Mouse (Mus musculus) erythroblast, embryonic 14.5 days (primary cell): Measurements from ENCODE around the gene Gpr35. TPM values are rescaled to one million over a fixed set of nuclear protein-coding genes. Genes with fewer than 3 reads are reported as not detected.

Experiments used
- H3K27me3 ChIP-seq: 2 replicates; pipeline ENCODE4 v1.6.1; 2012; ENCODE audit warnings: inconsistent platforms; ENCODE audit not compliant: control insufficient read depth
- H3K36me3 ChIP-seq: 2 replicates; pipeline ENCODE4 v1.6.1; 2012; ENCODE audit warnings: mild to moderate bottlenecking, inconsistent platforms; ENCODE audit not compliant: control insufficient read depth
- H3K4me1 ChIP-seq: 2 replicates; pipeline ENCODE4 v1.6.1; 2012; ENCODE audit warnings: inconsistent platforms; ENCODE audit not compliant: control insufficient read depth
- H3K4me3 ChIP-seq: replicated peaks from 2 replicates; pipeline ENCODE3; 2012; ENCODE audit warnings: moderate library complexity, mild to moderate bottlenecking, inconsistent platforms
- H3K9me3 ChIP-seq: 2 replicates; pipeline ENCODE4 v1.6.1; 2012; ENCODE audit warnings: low read length, inconsistent platforms, mixed read lengths; ENCODE audit not compliant: control insufficient read depth
- GATA1 ChIP-seq: IDR thresholded peaks from 2 replicates; pipeline ENCODE4 v1.6.1; 2012; ENCODE audit warnings: low read length, inconsistent platforms, mixed read lengths
- TAL1 ChIP-seq: IDR thresholded peaks from 3 replicates; pipeline ENCODE4 v1.6.1; 2012; ENCODE audit warnings: low read length, inconsistent platforms, mixed read lengths
- polyA plus RNA-seq: library from polyadenylated mRNA; stranded (reverse); fragments of >175 nt; gene quantifications from 2 replicates; pipeline ENCODE4 v1.2.3, GENCODE M21; 2012

Gene Gpr35
- polyA plus RNA-seq, 1 experiment, result 0.01 TPM

DNA sequence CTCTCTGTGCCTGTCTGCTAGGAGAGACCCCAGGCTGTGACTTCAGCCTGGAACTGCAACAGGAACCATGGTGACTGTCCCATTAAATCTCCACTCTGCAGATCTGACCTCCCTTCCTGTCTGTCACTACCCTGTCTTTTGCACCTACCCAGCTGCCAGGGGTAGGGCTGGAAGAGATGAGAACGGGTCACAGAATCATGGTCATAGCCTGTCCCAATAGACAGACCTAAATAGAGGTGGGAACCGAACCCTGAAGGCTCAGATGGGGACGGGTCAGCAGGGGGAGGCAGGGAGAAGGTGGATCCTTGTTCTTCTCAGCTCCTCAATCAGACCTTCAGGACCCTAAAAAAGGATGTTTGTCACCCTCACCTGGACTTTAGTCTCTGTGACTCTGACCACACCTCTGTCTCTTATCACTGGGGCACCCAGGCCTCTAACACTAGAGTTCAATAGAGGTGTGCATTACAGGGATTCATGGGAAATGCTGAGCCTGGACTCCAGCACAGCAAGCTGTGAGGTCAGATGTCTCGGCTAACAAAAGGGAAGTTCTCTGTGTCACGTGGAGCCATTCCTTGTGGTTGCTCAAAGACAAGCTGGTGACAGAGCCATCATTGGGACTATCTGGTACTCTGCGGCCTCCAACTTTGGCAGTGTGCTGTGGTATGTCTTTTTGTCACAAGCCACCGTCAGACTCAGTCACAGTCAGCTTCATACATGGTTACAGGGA lies 30.0 kb upstream of the Gpr35 start:
- H3K27me3 ChIP-seq, result 0 out of 2 replicates have a peak, but pooled peaks cover 3% of the 10 kb centered on the region
- H3K36me3 ChIP-seq, result peaks cover 49% of the 10 kb centered on the region
- TF ChIP-seq TAL1, result no peak
- TF ChIP-seq GATA1, result no peak
- no peak overlapping the region for H3K4me3 ChIP-seq
- H3K9me3 ChIP-seq, result peaks cover 2% of the 10 kb centered on the region; the same call in 1 of the 2 replicates
- peaks cover 5% of the 10 kb centered on the region; the same call in 1 of the 2 replicates for H3K4me1 ChIP-seq

DNA sequence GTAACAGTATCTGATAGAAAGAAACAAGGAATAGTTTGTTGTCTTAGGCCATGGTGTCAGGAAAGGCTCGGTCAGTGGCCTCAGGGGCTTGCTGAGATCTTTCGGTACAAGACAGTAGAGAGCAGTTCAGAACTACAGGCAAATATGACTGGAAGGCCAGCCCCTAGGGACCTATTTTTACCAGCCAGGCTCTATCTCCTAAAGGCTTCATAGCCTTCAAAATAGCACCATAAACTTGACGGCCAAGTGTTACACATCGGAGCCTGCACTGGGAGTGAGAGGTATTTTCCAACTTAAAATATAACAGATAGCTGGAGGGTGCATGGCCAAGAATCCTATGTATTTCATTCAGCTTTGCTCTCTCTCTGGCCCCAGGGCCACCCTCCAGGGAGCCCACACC lies 29.2 kb upstream of the Gpr35 start:
- no peak overlapping the region for H3K4me3 ChIP-seq
- H3K27me3 ChIP-seq, result 0 out of 2 replicates have a peak, but pooled peaks cover 3% of the 10 kb centered on the region
- TF ChIP-seq GATA1, result no peak
- TF ChIP-seq TAL1, result no peak
- peaks cover 5% of the 10 kb centered on the region; the same call in 1 of the 2 replicates for H3K4me1 ChIP-seq
- peaks cover 40% of the 10 kb centered on the region for H3K36me3 ChIP-seq
- H3K9me3 ChIP-seq, result peaks cover 2% of the 10 kb centered on the region; the same call in 1 of the 2 replicates

DNA sequence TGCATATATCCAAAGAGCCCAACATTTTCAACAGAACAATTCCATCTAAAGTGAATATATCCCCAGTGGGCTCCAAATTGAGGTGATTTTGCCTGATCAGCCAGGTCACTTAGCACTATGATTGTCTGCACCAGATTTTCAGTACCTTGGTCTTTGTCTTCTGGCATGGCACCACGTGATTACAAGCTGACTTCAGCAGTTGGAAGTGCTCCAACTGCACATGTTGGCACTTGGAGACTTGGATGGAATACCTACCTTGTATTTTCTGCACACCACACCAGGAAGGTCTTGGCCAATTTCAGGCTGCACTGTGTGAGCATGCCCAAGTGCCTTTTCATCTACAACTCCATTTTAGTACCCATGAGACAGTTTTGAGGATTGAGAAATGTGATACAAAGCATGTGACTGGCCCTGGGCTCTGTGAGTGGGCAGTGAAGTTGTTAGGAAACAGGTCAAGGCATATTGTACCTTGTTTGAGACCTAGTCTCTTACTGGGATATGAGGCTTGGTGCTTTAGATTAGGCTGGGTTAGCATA lies 20.4 kb upstream of the Gpr35 start:
- Histone ChIP-seq H3K4me3 (no peak overlapping the region), H3K9me3 (no peaks in the 10 kb centered on the region), H3K4me1 (peaks cover 19% of the 10 kb centered on the region), H3K27me3 (no peaks in the 10 kb centered on the region), H3K36me3 (no peaks in the 10 kb centered on the region)
- TF ChIP-seq GATA1 (no peak), TAL1 (no peak)

DNA sequence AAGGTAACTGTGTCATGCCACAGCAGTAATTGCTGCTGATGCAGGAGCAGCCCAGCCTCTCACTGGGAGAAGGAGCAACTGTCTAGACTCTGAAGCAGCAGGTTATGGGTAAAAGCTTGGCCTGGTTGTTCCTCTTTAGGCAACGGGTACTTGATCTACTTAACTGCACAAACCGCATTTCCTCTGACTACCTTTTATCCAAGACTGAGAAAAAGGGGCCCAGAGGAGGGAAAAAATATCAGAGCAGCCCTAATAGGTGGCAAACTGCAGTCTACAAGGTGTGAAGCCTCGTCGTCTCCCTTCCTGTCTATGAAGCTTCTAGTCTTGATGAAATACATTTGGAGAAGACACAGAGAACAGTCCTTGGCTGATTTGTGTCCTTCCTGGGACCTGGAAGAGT lies 17.1 kb upstream of the Gpr35 start:
- no peaks in the 10 kb centered on the region for H3K9me3 ChIP-seq
- TF ChIP-seq TAL1 (no peak), GATA1 (no peak)
- peak overlapping the region; percentile 69 for H3K4me3 ChIP-seq

DNA sequence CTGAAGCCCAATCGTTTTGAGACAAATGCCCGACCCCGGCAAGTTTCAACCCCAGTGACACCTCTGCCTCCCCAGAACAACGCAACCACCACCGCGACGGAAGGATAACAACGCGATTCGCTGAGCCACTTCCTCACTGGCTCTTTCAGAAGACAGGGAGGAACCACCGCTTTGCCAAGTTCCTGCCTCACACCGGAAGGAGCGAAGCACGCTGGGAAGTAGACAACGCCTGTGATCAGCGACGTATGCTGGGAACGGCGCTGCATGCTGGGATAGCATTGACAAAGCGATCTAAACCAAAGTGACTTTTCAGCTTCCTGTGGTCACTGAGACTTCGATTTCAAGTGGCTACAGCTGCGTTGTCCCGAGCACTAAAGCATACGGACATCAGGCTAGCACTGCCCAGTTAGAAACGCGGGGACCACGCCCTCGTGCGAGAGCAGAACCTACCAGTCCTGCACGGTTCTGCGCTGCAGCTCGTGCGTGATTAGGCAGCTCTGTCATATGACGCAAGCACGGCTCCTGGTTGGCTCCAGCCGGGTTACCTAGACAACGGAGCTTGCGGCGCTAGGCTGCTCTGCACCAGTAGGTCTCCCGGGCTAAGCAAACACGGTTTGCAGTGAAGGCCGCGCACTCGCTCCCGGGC lies 16.4 kb upstream of the Gpr35 start, which contains the start of gene Capn10:
TSS of gene Capn10 (plus strand) at position 195 of the 646 bp plus-strand sequence.
- H3K27me3 ChIP-seq, result no peaks in the 10 kb centered on the region
- TF ChIP-seq GATA1 (no peak), TAL1 (no peak)
- peaks cover 33% of the 10 kb centered on the region for H3K4me1 ChIP-seq
- peak within 1 kb of the TSS; percentile 69 for H3K4me3 ChIP-seq
- no peaks in the 10 kb centered on the region for H3K9me3 ChIP-seq
- H3K36me3 ChIP-seq, result peaks cover 13% of the 10 kb centered on the region

More for the DNA sequence above, 17.1 kb upstream of the Gpr35 start:
- Histone ChIP-seq H3K4me1 (peaks cover 33% of the 10 kb centered on the region), H3K27me3 (no peaks in the 10 kb centered on the region), H3K36me3 (peaks cover 9% of the 10 kb centered on the region)

DNA sequence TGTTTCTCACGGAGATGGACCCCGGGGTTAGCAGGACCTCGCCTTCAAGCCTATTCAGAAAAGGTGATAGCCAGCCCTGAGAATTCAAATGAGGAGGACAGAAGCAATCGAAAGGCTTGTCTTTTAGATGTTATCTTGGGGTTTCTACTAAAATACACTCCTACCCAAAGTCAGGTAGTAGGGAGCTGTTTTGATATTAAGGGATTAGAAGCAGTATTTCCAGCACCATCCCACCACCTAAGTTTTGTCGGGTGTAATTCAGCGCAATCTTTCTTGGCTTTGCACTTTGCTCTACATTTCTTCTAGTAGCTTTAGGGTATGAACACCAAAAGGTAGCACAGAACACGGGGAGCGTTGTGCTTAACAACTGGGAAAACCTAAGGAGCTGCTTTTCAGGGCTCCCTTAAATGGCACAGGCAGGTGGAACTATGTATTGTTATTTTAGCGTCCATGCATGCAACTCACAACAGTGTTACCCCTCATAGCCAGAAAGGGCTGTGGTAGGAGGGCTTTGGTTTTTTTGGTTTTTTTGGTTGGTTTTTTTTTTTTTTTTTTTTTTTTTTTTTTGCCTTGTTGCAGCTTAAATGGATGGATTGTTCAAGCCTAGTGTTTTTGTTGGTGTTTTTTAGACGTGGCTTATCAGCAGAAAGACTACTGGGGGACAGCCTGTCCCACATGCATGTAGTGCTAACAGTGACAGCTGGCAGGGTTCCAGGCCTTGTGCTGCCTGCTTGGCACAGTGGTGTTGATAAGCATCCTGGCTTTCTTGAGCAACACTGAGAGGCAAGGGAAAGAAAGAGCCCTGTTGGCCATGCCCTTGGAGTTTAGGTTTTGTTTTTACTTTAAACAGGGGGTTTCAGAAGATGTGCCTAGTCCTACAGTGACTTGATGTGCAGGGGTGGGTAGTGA lies 15.4 kb upstream of the Gpr35 start:
- TF ChIP-seq GATA1 (no peak), TAL1 (no peak)
- Histone ChIP-seq H3K4me3 (peak overlapping the region; percentile 69), H3K9me3 (no peaks in the 10 kb centered on the region), H3K27me3 (no peaks in the 10 kb centered on the region), H3K36me3 (peaks cover 23% of the 10 kb centered on the region), H3K4me1 (peaks cover 33% of the 10 kb centered on the region)

DNA sequence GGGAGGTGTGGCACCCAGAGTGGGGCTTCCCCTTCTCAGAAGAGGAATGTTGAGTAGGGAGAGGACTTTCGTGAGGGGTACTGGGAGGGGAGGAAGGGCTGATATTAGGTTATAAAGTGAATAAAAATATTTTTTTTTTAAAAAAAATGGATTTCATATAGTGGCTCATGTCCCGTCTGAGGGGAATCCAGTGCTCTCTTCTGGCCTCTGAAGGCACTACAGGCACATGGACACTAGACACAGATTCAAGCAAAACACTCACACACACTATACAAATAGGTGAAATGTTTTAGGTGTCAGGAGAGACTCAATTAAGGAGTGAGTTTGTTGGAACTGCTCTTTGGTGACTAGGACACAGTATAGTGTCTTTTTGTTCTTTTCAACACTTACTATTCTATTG lies 14.7 kb upstream of the Gpr35 start:
- no peaks in the 10 kb centered on the region for H3K27me3 ChIP-seq
- H3K4me1 ChIP-seq, result peaks cover 33% of the 10 kb centered on the region
- peaks cover 26% of the 10 kb centered on the region for H3K36me3 ChIP-seq
- H3K4me3 ChIP-seq, result peak overlapping the region; percentile 69
- H3K9me3 ChIP-seq, result no peaks in the 10 kb centered on the region
- TF ChIP-seq GATA1, result no peak
- no peak for TF ChIP-seq TAL1

DNA sequence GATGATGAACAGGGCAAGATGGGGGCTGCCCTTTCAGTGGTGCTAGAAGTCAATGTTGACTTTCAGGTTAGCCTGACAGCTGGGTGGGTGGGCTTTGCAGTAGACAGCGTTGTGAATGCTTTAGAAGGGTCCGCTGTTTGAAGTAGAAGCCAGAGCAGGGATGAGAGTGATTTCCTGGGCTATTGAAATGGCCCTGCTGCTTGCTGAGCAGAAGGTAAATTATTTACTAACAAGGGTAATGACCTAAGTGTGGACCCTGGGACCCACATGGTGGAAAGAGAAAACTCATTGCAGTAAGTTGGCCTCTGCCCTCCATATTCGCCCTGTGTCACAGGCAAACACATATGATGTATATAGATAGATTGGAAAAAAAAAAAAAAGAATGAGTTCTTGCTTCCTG lies 14.2 kb upstream of the Gpr35 start:
- Histone ChIP-seq H3K4me3 (no peak overlapping the region), H3K4me1 (peaks cover 33% of the 10 kb centered on the region), H3K9me3 (no peaks in the 10 kb centered on the region), H3K27me3 (no peaks in the 10 kb centered on the region), H3K36me3 (peaks cover 29% of the 10 kb centered on the region)
- TF ChIP-seq GATA1, result no peak
- TF ChIP-seq TAL1, result no peak
